Mouse (Mus musculus): ENCODE data around the gene Gm15319.
"Not testable (repeated sequence)": the region's sequence is repeated elsewhere in the genome, so short reads cannot be mapped to it uniquely, and the experiment has no call there.

The Gm15319 gene

DNA sequence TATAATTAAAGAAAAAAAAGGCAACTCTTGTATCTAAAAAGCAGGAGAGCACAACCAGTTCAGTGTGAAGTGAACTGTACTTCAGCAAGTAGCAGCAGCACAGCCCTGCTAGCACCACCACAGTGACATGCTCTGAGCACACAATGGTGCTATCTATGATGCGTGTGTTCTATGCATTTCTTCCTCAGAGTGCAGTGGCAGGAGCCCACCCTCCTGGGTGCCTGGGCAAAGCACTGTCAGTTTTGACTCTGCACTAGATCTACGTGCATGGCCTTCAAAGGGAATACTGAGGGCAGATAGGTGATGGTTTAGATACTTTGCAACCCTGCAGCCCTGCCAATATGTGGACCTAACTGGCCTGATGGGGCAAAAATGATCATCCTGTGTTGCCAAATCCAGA is at the start of gene Gm15319:
Gene Gm15319, minus strand, starts transcription at position 101 of the 400 bp plus-strand sequence.
- DNase-seq: not testable (repeated sequence)

DNA sequence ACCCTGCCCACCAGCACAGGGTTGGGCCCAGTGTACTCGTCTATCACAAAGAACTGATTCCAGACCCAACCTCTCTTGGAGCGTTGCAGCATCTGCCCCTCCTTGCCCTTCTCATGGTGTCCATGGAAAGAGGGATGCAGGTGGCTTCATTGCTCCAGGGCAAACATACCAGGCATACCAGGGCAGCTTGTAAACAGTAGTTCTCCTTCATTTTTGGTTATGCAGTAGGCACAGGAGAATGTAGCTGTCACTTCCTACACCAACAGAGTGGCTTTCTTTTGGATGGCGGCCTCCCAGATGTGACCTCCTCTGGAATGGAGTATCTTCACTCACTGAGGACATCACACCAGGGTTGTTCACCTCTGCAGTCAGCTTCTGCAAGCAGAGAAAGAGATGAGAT is 47.3 kb upstream of the Gm15319 start:
- DNase-seq: not testable (repeated sequence)

DNA sequence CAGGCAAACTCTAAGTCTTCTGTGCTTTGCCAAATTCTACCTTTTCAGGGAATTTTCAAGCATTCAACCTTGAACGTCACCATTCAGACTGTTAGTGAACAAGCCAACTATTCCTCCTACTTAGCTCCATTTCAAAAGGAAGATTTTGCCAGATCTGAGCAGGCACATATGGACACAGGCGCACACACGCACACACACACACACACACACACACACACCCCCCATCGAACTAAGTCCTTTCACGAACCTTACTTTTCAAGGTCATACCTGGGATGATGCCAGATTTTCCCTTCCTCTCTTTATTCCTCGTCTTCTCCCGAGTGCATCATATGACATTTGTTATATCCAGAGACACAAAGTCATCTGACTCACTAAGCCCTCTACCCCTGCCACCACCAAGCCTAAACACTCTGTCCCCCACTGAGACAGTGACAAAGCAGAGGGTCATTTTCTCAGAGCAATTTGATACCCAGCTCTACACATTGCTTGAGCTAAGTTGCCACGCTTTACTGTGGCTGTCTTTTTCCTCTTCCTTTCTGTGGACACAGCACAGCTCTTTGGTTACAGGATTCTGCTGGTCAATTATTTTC is 45.5 kb upstream of the Gm15319 start:
- DNase-seq: peak; percentile 18

DNA sequence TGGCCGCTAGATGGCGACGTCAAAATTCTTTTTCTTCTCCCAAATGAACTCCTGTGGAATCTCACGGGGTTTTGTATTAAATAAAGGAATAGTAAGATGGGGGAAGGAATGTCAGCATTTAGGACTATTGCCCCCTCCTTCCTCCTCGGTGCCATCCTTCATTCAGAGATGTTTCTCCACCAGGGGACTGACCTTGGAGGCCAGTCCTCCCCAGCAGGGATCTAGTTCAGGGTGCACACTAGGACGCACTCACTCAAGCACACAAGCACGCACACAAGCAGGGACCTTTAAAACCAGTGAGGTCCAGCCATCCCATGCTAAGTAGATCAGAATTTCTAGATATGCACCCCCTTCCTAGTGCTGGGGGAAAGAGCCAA is 26.3 kb upstream of the Gm15319 start:
- DNase-seq: peak; percentile 21

DNA sequence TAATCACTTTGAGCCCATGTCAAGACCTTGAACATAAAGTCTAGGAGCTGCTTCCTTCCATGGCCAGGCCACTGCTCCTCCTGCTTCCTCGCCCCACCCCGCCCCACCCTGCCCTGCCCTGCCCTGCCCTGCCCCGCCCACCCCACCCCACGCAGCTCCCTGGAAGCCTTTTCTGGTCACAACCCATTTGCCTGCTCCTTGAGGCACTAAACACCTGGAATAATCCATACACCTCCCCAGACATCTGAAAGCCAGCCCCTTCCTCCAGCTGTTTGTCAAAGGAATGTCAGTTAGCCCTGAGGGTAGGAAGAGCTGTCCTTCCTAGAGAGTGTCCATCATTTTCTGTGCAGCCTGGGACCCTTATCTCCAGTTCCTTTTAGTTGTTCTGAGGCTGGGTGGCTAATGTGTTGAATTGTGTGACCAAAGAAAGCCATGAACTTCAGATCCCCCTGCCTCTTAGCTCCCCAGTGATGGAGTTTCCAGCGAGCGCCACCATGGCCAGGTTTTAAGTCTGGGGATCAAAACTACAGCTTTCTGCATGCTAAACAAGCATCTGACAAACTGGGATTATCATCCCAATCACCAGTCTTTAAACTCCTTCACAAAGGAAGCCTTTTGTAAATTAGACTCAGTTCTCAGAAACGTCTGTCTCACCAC is 25.8 kb upstream of the Gm15319 start:
- DNase-seq: peak; percentile 28

DNA sequence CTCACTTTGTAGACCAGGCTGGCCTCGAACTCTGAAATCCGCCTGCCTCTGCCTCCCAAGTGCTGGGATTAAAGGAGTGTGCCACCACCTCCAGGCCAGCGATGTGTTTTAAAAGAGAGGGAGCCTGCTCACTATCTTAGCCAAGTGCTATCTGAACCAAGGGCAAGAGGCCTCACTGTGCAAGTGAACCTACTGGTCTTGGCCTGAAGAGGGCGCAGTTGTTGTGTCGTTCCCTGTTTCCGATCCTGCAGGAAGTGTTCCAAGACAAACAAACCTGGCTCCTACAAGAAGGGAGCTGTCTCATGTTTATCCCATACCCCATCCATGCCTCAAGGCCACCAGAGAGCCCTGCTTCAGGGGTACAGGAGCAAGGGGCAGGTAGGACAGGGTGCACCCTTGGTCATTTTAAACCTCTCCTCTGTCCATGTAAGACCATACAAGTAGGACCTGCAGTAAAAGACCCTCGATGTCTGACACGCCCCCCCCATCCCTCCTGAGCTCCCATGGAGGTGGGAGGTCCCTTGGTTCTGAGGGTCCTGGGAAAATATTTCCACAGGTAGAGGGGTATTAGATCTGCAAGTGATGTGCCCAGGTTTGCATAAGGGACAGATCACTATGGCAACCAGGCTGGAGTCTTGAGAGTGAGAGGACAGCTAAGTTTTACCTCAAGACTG is 24.2 kb upstream of the Gm15319 start:
- peak; percentile 39 for DNase-seq

DNA sequence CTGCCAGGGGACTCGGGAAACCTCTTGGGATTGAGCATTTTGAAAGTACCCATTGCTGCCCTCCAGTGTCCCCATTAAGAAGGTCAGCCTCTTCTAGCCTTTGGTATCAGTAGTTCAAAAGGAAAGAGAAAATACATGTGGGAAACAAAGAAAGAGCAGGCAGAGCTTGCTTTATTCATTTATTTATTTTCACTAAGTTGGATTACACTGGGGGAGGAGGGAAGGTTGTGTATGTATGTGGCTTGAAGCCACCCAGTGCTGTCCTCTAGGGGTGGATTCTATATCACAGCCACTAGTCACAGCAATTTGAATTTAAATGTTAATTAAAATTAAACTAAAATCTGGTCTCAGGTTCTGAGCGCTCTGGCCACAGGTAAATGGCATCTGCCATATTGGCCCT is 22.0 kb upstream of the Gm15319 start:
- DNase-seq: not testable (repeated sequence)

DNA sequence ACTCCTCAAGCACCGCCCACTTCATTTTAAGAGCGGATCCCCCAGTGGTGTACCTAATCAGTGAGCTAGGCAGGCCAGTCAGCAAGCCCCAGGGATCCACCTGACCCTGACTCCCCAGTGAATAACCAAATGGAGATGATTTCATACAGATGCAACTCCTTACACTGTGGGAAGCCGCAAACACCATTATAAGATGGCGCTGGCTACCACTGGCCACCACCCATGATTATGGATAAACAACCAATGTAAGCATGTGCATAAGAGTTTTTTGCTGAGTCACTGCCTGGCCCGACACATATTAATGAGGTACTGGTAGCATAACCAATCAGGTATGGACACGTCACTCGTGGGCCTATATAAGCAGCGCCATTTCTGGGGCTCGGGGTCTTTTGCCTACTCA is 21.1 kb upstream of the Gm15319 start:
- not testable (repeated sequence) for DNase-seq

DNA sequence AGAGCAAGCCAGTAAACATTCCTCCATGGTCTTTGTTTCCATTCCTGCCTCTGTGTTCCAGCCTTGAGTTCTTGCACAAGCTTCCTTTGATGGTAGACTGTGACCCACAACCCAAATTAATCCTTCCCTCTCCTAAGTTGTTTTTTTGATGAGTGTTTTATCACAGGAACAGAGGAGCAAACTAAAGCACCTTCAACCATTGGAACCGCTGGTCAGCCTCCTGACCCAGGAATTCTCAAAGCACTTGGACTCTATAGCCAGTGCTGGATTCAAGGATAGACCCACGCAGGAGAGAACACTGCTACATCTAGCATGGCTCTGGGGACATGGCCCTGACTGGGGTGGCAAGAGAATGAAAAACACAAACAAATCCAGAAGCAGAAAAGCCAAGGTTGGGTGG is 19.1 kb upstream of the Gm15319 start:
- not testable (repeated sequence) for DNase-seq

DNA sequence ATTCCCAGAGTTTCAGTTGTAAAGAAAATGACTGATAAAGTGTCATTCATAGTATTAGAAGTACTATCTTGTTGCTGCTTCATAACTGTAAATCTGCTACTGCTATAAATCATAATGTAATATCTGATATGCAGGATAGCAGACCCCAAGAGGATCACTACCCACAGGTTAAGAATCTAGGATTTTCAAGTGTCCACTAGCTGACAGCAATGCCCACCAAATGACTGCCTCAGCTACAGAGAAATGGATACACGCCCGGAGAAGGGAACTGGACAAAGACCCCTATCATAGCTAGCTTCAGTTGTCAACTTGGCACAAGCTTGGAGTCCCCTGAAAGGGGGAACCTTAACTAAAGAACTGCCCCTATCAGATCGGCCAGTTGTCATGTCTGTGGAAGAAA is 18.6 kb upstream of the Gm15319 start:
- DNase-seq: not testable (repeated sequence)

DNA sequence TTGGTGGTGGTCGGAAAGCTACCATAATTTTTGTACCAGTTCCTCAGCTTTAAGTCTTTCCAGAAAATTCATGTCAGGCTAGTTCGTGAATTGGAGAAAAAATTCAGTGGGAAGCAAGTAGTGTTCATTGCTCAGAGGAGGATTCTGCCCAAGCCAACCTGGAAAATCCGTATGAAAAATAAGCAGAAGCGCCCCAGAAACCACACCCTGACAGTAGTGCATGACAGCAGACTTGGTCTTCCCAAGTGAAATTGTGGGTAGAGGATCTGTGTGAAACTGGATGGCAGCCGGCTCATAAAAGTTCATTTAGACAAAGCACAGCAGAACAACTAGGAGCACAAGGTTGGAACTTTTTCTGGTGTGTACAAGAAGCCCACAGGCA is 18.2 kb upstream of the Gm15319 start:
- not testable (repeated sequence) for DNase-seq

DNA sequence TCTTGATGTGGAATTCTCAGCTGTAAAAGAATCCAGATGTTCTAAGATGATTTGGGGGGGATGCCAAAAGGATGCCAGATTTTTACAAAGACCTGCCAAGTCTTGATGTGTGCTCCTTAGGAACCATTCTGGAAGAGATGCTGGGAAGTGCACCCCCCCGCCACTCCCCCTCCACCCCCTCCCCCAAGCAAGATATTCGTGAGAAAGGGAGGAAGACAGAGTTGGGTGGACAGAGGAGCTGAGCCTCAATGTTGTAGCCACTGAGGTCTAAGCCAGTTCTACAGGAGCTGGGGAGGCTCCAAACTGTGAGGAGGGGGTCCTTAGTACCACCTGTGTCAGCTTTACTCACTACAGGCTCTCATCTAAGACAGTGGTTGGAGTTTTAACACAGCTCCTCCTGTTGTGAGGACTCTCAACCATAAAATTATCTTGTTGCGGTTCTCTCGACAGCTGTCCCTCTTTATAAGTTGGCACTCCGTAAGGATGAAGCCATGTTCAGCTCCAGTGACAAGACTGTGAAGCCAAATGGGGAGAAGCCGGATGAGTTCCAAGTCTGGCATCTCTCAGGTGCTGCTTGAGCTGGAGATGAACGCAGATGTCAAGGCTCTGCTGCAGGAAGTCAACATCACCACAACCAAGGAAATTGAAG is 17.7 kb upstream of the Gm15319 start:
- not testable (repeated sequence) for DNase-seq

DNA sequence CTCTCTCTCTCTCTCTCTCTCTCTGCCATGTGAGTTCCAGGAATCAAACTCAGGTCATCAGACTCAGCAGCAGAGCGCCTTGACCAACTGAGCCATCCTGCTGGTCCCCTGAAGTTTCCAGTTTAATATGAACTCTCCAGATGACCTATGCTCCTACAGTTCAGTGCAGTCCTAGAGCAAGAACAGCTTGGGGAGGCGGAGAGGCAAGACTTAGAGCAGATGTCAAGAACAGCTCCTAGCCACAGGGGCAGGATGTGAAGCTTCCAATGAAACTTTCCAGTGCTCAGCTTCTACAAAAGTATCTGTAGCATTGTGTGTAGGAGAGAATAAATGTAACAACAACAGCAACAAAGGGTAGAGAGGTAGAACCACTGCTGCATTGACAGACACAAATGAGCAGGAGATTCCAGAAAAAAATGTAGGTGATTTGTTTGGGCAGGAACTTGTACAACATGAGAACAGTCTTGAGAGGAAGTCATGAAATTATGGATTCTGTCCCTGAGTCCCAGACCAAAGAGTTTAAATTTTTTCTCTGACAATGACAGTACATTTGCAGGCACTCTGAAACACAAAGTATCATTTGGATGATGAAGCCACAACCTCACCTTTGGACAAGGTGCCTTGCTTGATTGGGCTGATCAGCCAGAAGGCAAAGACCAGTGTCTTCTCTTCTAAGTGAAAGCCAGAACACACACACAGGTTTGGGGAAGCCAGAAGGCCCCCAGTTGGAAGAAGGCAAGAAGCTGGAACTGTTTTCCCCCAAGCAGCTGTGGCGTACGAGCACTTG is 16.8 kb upstream of the Gm15319 start:
- DNase-seq: not testable (repeated sequence)

DNA sequence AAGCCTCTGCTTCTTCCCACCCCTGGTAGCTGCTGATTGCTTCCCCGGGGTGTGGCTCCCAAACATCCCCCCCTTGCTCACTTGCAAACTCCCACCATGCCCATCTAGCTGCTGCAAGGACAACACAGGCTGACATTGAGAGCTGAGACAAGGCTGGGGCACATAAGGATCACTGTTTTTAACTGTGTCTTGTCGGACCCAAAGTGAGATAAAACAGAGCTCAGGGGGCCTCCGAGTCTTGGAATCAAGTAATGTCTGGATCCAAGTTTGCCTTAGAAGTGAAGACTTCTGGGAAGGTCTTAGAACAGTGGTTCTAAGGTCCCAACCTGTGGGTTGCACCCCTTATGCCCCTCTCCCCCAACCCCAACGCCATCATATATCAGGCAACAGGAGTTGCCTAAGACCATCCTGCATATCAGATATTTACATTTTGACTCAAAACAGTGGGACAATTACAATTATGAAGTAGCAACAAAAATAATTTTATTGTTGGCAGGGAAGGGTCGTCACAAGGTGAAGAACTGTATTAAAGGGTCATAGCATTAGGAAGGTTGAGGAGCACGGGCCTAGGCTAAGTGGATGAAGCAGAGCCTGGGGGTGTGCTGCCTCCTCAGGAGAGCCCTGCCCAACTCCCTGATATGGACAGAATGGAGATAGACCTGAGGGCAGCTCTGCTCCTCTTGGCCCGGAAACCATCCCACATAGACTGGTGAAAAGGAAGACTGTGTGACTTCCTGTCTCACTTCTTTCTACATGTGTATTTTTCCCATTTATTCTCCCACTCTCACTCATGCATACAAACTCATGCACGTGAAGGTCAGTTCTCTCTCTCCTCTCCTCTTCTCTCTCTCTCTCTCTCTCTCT is 16.0 kb upstream of the Gm15319 start:
- peak; percentile 11 for DNase-seq

DNA sequence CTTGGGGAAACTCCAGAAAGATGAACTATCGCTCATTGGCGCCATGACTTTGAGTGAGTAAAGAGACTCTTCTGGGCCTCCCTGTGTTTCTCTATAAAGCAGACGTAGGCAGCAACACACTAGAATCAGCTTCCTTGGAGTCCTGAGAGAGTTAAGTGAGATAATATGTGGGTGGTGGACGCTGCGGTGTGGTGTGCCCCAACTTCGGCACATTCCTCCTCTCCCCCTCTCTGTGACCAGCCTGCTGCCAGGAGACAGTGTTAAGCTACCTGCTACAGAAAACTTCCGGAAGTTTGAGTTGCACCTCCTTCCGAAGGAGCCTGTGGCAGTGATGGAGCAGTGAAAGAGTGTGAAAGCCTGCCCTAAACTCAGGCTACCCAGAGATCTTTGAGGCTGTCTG is 15.3 kb upstream of the Gm15319 start:
- DNase-seq: peak; percentile 15

DNA sequence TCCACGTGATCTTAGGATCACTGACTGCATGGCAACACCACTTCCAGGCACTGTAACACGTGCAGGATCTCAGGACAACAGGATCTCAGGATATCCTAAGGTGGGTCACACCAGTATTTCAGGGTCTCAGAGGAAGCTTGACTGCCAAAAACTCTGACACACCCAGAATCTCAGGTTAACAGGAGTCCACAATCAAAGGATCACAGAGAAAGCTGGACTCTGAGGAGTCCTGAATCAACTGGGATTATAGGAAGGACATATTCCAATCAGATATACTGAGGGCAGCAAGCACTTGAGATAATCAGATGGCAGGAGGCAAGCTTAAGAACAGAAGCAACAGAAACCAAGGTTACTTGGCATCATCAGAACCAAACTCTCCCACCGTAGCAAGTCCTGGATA is 12.7 kb upstream of the Gm15319 start:
- DNase-seq: not testable (repeated sequence)

DNA sequence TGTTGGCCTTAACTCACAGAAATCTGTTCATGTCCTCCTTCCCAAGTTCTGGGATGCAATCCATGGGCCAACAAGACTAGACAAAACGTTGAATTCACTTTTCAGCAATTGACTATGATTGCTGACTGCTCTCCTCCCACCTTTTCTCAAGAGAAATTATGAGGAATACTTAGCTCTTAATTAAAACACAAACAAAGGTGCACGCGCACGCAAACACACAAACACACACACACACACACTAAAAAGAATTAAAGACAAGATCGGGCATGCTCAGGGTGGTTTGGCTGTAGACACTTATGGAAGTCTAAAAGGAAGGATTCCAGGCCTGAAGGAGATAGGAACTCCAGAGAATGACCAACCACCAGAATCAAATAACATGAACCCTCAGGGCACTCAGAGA is 6.6 kb downstream of the Gm15319 start:
- DNase-seq: not testable (repeated sequence)

DNA sequence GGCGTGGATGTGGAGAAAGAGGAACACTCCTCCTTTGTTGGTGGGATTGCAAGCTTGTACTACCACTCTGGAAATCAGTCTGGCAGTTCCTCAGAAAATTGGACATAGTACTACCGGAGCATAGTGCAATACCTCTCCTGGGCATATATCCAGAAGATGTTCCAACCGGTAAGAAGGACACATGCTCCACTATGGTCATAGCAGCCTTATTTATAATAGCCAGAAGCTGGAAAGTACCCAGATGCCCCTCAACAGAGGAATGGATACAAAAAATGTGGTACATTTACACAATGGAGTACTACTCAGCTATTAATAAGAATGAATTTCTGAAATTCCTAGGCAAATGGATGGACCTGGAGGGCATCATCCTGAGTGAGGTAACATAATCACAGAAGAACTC is 9.4 kb downstream of the Gm15319 start:
- not testable (repeated sequence) for DNase-seq

DNA sequence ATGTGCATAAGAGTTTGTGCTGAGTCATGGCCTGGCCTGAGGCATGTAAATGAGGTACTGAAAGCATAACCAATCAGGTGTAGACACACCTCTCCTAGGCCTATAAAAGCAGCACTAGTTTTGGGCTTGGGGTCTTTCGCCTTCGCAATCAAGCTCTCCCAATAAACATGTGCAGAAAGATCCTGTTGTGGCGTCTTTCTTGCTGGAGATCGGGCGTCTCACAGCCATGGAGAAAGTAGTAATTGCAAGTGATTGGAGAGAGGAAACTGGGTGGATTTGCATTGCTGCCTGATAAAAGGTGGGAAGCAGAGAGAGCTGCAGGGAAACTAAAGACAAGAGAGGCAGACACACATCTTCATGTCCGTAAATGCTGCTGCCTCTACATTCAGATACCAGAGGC is 60.3 kb downstream of the Gm15319 start:
- not testable (repeated sequence) for DNase-seq

DNA sequence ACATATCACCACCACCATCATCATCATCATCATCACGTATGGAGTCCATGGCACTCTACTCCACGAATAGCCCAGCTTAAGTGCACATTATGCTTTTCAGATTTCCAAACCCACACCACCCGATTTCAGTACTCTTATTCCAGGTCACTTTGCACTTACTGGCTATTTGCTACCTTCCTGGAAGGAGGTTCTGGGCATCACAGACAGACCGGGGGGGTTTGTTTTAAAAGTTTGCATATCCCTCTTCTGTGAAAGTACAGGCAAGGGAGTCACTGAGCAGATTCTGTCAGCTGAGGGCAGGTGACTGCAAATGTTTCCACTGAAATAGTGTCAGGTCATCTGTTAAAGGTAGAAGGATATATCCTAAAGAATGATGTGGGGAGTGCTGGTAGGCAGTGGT is 63.0 kb downstream of the Gm15319 start:
- DNase-seq: not testable (repeated sequence)

DNA sequence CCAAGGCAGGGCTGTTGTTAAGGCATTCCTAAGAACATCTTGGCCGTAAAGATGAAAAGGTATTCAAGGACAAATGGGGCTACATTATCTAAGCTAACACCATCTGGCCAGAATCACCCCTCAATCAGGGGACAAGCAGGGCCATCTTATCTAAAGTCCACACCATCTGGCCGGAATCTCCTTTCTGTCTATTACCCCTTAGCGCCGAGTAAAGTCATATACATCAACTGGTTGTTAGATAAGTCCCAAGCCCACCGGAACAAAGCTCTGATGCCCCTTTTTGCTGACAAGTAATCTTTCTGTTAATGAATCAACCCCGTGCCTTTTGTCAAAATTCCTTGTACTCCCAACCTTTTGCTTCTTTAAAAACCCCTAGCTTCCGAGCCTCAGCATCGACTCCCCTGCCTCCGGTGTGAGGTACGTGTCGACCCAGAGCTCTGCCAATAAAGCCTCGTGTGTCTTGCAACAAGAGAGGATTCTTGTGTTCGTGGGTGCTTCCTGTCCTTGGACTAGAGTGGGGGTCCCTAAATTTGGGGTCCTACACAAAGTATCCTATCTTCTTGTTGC is 65.0 kb downstream of the Gm15319 start:
- peak; percentile 15 for DNase-seq

Data from right cerebral cortex, postnatal 4 days (tissue).